Mouse (Mus musculus): ENCODE results near the gene Tmem41a. TPM values are rescaled to one million over a fixed set of nuclear protein-coding genes. Genes with fewer than 3 reads are reported as not detected.

The Tmem41a gene
- total and polyA plus RNA-seq, 3 experiments = 43.5 to 87.1 (median 62.0) TPM

GRCm38 (mm10) chr16:21887601-21888000 is 59.8 kb downstream of the Tmem41a start:
- H3K79me2 ChIP-seq (replicated peaks; ENCODE audit: control insufficient read depth, extremely low read depth, insufficient read depth, poor library complexity, severe bottlenecking) = no peaks in the 10 kb centered on the region
- TF ChIP-seq SIN3A (IDR thresholded peaks at IDR 0.05; ENCODE audit: low read length) = no peak
- TF ChIP-seq NELFE (IDR thresholded peaks at IDR 0.05; ENCODE audit: low read depth, low read length) = no peak
- TF ChIP-seq ZC3H11A (IDR thresholded peaks at IDR 0.05; ENCODE audit: low read depth, low read length) = no peak
- no peak for TF ChIP-seq E2F4 (IDR thresholded peaks at IDR 0.05; ENCODE audit: insufficient replicate concordance, low read depth, low read length)
- no peak for TF ChIP-seq MAFK (IDR thresholded peaks at IDR 0.05; ENCODE audit: insufficient replicate concordance, low read length)
- no peak for TF ChIP-seq JUND (conservative IDR thresholded peaks at IDR 0.05; ENCODE audit: low read depth, low read length)
- TF ChIP-seq ZMIZ1 (IDR thresholded peaks at IDR 0.05; ENCODE audit: low read depth, low read length) = no peak
- no peak for TF ChIP-seq TCF12 (IDR thresholded peaks at IDR 0.05; ENCODE audit: low read depth, low read length)
- TF ChIP-seq NRF1 (IDR thresholded peaks at IDR 0.05; ENCODE audit: low read depth, low read length) = no peak
- no peak for TF ChIP-seq SMC3 (IDR thresholded peaks at IDR 0.05; ENCODE audit: low read depth, low read length)
- TF ChIP-seq MXI1 (IDR thresholded peaks at IDR 0.05; ENCODE audit: low read depth, low read length) = no peak
- TF ChIP-seq PAX5 (IDR thresholded peaks at IDR 0.05; ENCODE audit: low read length) = no peak
- TF ChIP-seq MAZ (IDR thresholded peaks at IDR 0.05; ENCODE audit: low read depth, low read length) = no peak
- TF ChIP-seq ELF1 (IDR thresholded peaks at IDR 0.05; ENCODE audit: low read depth, low read length) = no peak
- H3K9ac ChIP-seq (ENCODE audit: insufficient read depth, low read depth) = no peak overlapping the region
- H3K27ac ChIP-seq (ENCODE audit: insufficient read depth, low read depth) = no peak overlapping the region
- H3K36me3 ChIP-seq (replicated peaks in 1 of 2; ENCODE audit: control insufficient read depth in 1 of 2, insufficient read depth in 1 of 2, low read length in 1 of 2) = peaks cover 0 to 7% of the 10 kb centered on the region in 2 experiments
- H3K27me3 ChIP-seq (replicated peaks) = no peaks in the 10 kb centered on the region
- dilution Hi-C loops (cut with MboI; ENCODE audit: extremely low pct_ligation_motif_present, extremely low pct_unique_long_range_greater_than_20kb, low sequenced_read_pairs) (no loop called here), in situ Hi-C loops (cut with MboI; ENCODE audit: low pct_ligation_motif_present, low pct_unique_long_range_greater_than_20kb, low sequenced_read_pairs) (no loop called here)
- peaks cover 6 to 32% of the 10 kb centered on the region in 2 experiments; a peak in 3 of 4 replicates for H3K4me1 ChIP-seq (ENCODE audit: control insufficient read depth in 1 of 2, insufficient read depth in 2 of 2)
- no peaks in the 10 kb centered on the region for H3K9me3 ChIP-seq (replicated peaks; ENCODE audit: low read length)
- no peak overlapping the region for H3K4me2 ChIP-seq (ENCODE audit: insufficient read depth, low read depth, poor library complexity, severe bottlenecking)
- DNase-seq (ENCODE audit: extremely low read depth) = no peak
- no peak overlapping the region for H3K4me3 ChIP-seq (replicated peaks in 1 of 3; ENCODE audit: low read depth in 2 of 3, low read length in 2 of 3, poor library complexity in 1 of 3)

Other genes starting within 250 kb of the Tmem41a start
- gene Ehhadh, start 159.7 kb downstream of the Tmem41a start, total RNA-seq (2012; rRNA removed) = 2.9 TPM in 2 replicates
- gene Ehhadh, start 159.7 kb downstream of the Tmem41a start, total RNA-seq (2014; rRNA removed) = 0.47 and 0.93 TPM in 2 replicates
- 0.86 and 1.1 TPM in 2 replicates for gene Ehhadh, start 159.7 kb downstream of the Tmem41a start, polyA plus RNA-seq (2012; ENCODE audit: insufficient read length, low read depth)
- 0.42 and 0.89 TPM in 2 replicates for gene Map3k13, start 153.2 kb downstream of the Tmem41a start, total RNA-seq (2012; rRNA removed)
- 0.20 and 0.32 TPM in 2 replicates for gene Map3k13, start 153.2 kb downstream of the Tmem41a start, total RNA-seq (2014; rRNA removed)
- gene Map3k13, start 153.2 kb downstream of the Tmem41a start, polyA plus RNA-seq (2012; ENCODE audit: insufficient read length, low read depth) = 1.3 TPM in 2 replicates
- 3.4 and 6.1 TPM in 2 replicates for gene Liph, start 48.1 kb upstream of the Tmem41a start, total RNA-seq (2012; rRNA removed)
- 2.2 and 3.2 TPM in 2 replicates for gene Liph, start 48.1 kb upstream of the Tmem41a start, total RNA-seq (2014; rRNA removed)
- gene Liph, start 48.1 kb upstream of the Tmem41a start, polyA plus RNA-seq (2012; ENCODE audit: insufficient read length, low read depth) = 2.1 and 2.6 TPM in 2 replicates
- 37.8 and 45.8 TPM in 2 replicates for gene Senp2, start 61.9 kb upstream of the Tmem41a start, total RNA-seq (2012; rRNA removed)
- 42.8 and 46.2 TPM in 2 replicates for gene Senp2, start 61.9 kb upstream of the Tmem41a start, total RNA-seq (2014; rRNA removed)
- gene Senp2, start 61.9 kb upstream of the Tmem41a start, polyA plus RNA-seq (2012; ENCODE audit: insufficient read length, low read depth) = 60.5 and 60.8 TPM in 2 replicates
- gene Igf2bp2, start 215.7 kb upstream of the Tmem41a start, total RNA-seq (2012; rRNA removed) = 0.25 and 0.51 TPM in 2 replicates
- gene Igf2bp2, start 215.7 kb upstream of the Tmem41a start, total RNA-seq (2014; rRNA removed) = 0.22 and 0.43 TPM in 2 replicates
- 1.3 and 1.5 TPM in 2 replicates for gene Igf2bp2, start 215.7 kb upstream of the Tmem41a start, polyA plus RNA-seq (2012; ENCODE audit: insufficient read length, low read depth)